Mouse (Mus musculus): ENCODE data around the gene Lrp5. TPM values are rescaled to one million over a fixed set of nuclear protein-coding genes. Genes with fewer than 3 reads are reported as not detected.

Gene Lrp5
- polyA plus RNA-seq, 1 experiment, result 33.8 TPM

DNA sequence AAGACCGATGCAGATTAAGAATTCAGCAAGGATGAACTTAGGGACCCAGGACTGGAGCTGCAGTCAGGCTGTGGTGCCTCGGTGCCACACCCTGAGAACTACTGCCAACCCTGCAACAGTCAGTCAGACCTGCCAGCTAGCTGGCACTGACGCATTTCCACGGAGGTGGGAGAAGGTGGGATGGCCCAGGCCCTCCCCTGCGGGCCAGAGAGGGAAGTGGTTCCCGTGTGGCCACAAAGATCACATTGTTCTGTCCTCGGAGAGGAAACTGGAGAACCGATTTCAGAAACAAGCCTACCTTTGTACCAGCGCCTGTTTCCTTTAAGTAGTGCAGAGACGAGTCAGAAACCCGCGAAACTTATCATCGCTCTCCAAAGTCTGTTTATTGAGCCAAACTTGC is 17.3 kb downstream of the Lrp5 start:
- peaks cover 21% of the 10 kb centered on the region for H3K79me3 ChIP-seq (ENCODE audit: low read depth)
- no peak overlapping the region for H3ac ChIP-seq (ENCODE audit: control insufficient read depth, insufficient read length, low read depth)
- no peak overlapping the region for H3K4me3 ChIP-seq (ENCODE audit: insufficient read depth, poor library complexity, severe bottlenecking)
- no peaks in the 10 kb centered on the region for H3K27me3 ChIP-seq (ENCODE audit: control insufficient read depth, insufficient read depth, insufficient read length)
- H3K79me2 ChIP-seq (ENCODE audit: control insufficient read depth, insufficient read depth), result peaks cover 92% of the 10 kb centered on the region
- peaks cover 9% of the 10 kb centered on the region for H3K36me3 ChIP-seq (ENCODE audit: control insufficient read depth, insufficient read depth)
- TF ChIP-seq FOSL1 (IDR thresholded peaks at IDR 0.05; ENCODE audit: insufficient read depth, low read length, poor library complexity, severe bottlenecking), result no peak
- no peak for TF ChIP-seq MYOD1 (IDR thresholded peaks at IDR 0.05; ENCODE audit: control insufficient read depth, insufficient read length, low read depth)
- TF ChIP-seq USF1 (IDR thresholded peaks at IDR 0.05; ENCODE audit: low read depth), result no peak
- no peak for TF ChIP-seq CEBPB (IDR thresholded peaks at IDR 0.05; ENCODE audit: low read depth)
- no peak for TF ChIP-seq MYOG (IDR thresholded peaks at IDR 0.05; ENCODE audit: control insufficient read depth, extremely low read depth, insufficient read length)
- TF ChIP-seq MAX (IDR thresholded peaks at IDR 0.05), result no peak
- TF ChIP-seq CTCF (IDR thresholded peaks at IDR 0.05; ENCODE audit: control insufficient read depth, insufficient read depth, insufficient read length), result no peak

DNA sequence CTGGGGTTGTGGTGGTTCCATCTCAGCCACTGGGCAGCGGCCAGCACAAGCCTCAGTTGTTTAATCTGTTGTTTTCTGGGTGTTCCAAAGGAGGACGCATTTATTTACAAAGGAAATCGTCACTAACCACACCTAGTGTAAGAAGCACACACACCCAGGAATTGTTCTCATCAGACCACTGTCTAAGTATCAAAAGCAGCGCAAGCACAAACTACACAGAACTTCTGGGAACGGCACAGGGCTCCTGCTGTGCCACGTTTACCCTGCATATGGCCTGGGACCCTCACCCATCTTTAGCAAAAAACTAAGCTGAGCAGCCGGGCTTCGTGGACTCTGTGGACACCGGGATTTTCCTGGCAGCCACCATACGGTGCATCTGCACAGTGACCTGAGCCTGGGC is 17.8 kb downstream of the Lrp5 start:
- Histone ChIP-seq H3K36me3 (ENCODE audit: control insufficient read depth, insufficient read depth) (peaks cover 9% of the 10 kb centered on the region), H3K79me3 (ENCODE audit: low read depth) (peaks cover 18% of the 10 kb centered on the region), H3K79me2 (ENCODE audit: control insufficient read depth, insufficient read depth) (peaks cover 87% of the 10 kb centered on the region), H3K4me3 (ENCODE audit: insufficient read depth, poor library complexity, severe bottlenecking) (no peak overlapping the region), H3K27me3 (ENCODE audit: control insufficient read depth, insufficient read depth, insufficient read length) (no peaks in the 10 kb centered on the region), H3ac (ENCODE audit: control insufficient read depth, insufficient read length, low read depth) (no peak overlapping the region)
- no peak for TF ChIP-seq CEBPB (IDR thresholded peaks at IDR 0.05; ENCODE audit: low read depth)
- no peak for TF ChIP-seq FOSL1 (IDR thresholded peaks at IDR 0.05; ENCODE audit: insufficient read depth, low read length, poor library complexity, severe bottlenecking)
- TF ChIP-seq CTCF (IDR thresholded peaks at IDR 0.05; ENCODE audit: control insufficient read depth, insufficient read depth, insufficient read length), result no peak
- no peak for TF ChIP-seq MYOG (IDR thresholded peaks at IDR 0.05; ENCODE audit: control insufficient read depth, extremely low read depth, insufficient read length)
- no peak for TF ChIP-seq MAX (IDR thresholded peaks at IDR 0.05)
- TF ChIP-seq USF1 (IDR thresholded peaks at IDR 0.05; ENCODE audit: low read depth), result no peak
- TF ChIP-seq MYOD1 (IDR thresholded peaks at IDR 0.05; ENCODE audit: control insufficient read depth, insufficient read length, low read depth), result no peak

DNA sequence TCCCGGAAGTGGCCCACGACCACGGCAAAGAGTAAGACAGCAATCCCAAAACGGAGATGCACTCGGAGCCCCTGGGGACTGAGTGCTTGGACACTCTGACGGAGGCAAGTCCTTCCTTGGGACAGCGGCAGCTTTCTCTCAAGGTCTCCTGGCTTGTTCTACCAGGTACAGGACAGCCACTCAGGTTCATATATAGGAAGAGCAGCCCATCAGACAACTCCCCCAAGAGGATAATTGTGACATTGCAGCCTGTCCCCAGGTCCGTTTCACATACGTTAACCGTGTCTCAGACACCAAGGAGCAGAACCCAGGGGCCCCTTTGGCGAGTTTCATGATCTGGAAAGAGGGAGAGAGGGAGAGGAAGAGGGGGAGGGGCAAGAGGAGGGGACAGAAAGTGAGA is 18.4 kb downstream of the Lrp5 start:
- peaks cover 81% of the 10 kb centered on the region for H3K79me2 ChIP-seq (ENCODE audit: control insufficient read depth, insufficient read depth)
- no peak overlapping the region for H3K4me3 ChIP-seq (ENCODE audit: insufficient read depth, poor library complexity, severe bottlenecking)
- H3K27me3 ChIP-seq (ENCODE audit: control insufficient read depth, insufficient read depth, insufficient read length), result no peaks in the 10 kb centered on the region
- H3K36me3 ChIP-seq (ENCODE audit: control insufficient read depth, insufficient read depth), result peaks cover 8% of the 10 kb centered on the region
- no peak overlapping the region for H3ac ChIP-seq (ENCODE audit: control insufficient read depth, insufficient read length, low read depth)
- TF ChIP-seq MYOG (IDR thresholded peaks at IDR 0.05; ENCODE audit: control insufficient read depth, extremely low read depth, insufficient read length) (no peak), CEBPB (IDR thresholded peaks at IDR 0.05; ENCODE audit: low read depth) (no peak), FOSL1 (IDR thresholded peaks at IDR 0.05; ENCODE audit: insufficient read depth, low read length, poor library complexity, severe bottlenecking) (no peak), USF1 (IDR thresholded peaks at IDR 0.05; ENCODE audit: low read depth) (no peak), MYOD1 (IDR thresholded peaks at IDR 0.05; ENCODE audit: control insufficient read depth, insufficient read length, low read depth) (no peak), MAX (IDR thresholded peaks at IDR 0.05) (no peak), CTCF (IDR thresholded peaks at IDR 0.05; ENCODE audit: control insufficient read depth, insufficient read depth, insufficient read length) (no peak)
- peaks cover 15% of the 10 kb centered on the region for H3K79me3 ChIP-seq (ENCODE audit: low read depth)

DNA sequence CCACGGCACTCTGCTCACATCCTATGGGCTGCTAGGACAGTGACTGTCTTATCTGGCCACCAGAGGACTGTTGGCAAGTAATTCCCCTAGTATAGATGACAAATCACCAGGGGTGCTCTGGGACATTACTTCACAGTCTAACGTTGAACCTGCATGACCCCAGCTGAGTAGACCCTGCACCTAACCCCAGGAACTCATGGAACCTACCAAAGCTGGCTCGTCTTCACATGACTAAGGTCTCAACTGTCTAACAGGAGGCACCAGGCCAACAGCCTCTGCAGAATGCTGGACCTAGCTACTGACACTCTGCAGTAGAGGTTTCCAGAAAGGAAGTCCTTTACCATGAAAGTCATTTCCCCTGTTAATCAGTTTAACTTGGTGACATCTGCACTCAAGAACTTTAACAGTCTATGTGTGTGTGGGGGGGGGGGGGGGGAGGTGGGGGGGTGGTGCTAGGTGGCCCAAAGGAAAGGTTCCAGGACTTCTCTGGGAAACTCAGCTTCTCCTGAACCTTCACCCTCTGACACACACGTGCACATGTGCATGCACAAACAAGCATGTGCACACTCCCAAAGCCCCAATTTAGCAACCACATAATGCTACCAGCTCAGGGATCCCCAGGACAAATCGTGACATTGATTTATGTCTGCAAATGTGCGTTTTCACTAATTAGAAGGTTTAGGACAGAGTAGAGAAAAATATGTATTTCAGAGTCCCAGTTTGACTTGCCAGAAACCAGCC is 19.0 kb downstream of the Lrp5 start:
- H3K36me3 ChIP-seq (ENCODE audit: control insufficient read depth, insufficient read depth), result peaks cover 1% of the 10 kb centered on the region
- peaks cover 74% of the 10 kb centered on the region for H3K79me2 ChIP-seq (ENCODE audit: control insufficient read depth, insufficient read depth)
- H3K4me3 ChIP-seq (ENCODE audit: insufficient read depth, poor library complexity, severe bottlenecking), result no peak overlapping the region
- no peak overlapping the region for H3ac ChIP-seq (ENCODE audit: control insufficient read depth, insufficient read length, low read depth)
- no peaks in the 10 kb centered on the region for H3K27me3 ChIP-seq (ENCODE audit: control insufficient read depth, insufficient read depth, insufficient read length)
- peaks cover 14% of the 10 kb centered on the region for H3K79me3 ChIP-seq (ENCODE audit: low read depth)
- TF ChIP-seq MYOD1 (IDR thresholded peaks at IDR 0.05; ENCODE audit: control insufficient read depth, insufficient read length, low read depth) (no peak), CTCF (IDR thresholded peaks at IDR 0.05; ENCODE audit: control insufficient read depth, insufficient read depth, insufficient read length) (no peak), MYOG (IDR thresholded peaks at IDR 0.05; ENCODE audit: control insufficient read depth, extremely low read depth, insufficient read length) (no peak), MAX (IDR thresholded peaks at IDR 0.05) (no peak), FOSL1 (IDR thresholded peaks at IDR 0.05; ENCODE audit: insufficient read depth, low read length, poor library complexity, severe bottlenecking) (no peak), CEBPB (IDR thresholded peaks at IDR 0.05; ENCODE audit: low read depth) (no peak), USF1 (IDR thresholded peaks at IDR 0.05; ENCODE audit: low read depth) (no peak)

DNA sequence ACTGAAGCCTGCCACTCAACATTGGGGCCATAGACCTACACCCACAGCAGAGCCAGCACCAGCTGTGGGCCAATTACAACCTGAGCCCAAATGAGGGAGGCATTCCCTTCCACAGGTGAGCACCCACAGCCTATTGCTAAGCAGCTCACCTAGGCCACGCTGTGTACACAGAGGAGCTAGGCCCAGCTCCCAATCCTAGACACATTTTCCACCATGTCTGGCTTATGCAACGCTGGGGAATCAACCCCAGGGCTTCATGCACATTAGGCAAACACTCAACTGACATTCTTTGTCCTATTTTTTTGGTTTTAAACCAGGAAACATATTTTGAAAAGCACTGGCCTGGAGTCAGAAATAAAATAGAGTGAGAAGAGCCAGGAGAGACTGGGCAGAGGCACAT is 19.7 kb downstream of the Lrp5 start:
- Histone ChIP-seq H3K4me3 (ENCODE audit: insufficient read depth, poor library complexity, severe bottlenecking) (no peak overlapping the region), H3K27me3 (ENCODE audit: control insufficient read depth, insufficient read depth, insufficient read length) (no peaks in the 10 kb centered on the region), H3K36me3 (ENCODE audit: control insufficient read depth, insufficient read depth) (no peaks in the 10 kb centered on the region), H3K79me2 (ENCODE audit: control insufficient read depth, insufficient read depth) (peaks cover 67% of the 10 kb centered on the region), H3ac (ENCODE audit: control insufficient read depth, insufficient read length, low read depth) (no peak overlapping the region), H3K79me3 (ENCODE audit: low read depth) (peaks cover 9% of the 10 kb centered on the region)
- TF ChIP-seq MYOD1 (IDR thresholded peaks at IDR 0.05; ENCODE audit: control insufficient read depth, insufficient read length, low read depth) (no peak), MAX (IDR thresholded peaks at IDR 0.05) (no peak), CTCF (IDR thresholded peaks at IDR 0.05; ENCODE audit: control insufficient read depth, insufficient read depth, insufficient read length) (no peak), USF1 (IDR thresholded peaks at IDR 0.05; ENCODE audit: low read depth) (no peak), FOSL1 (IDR thresholded peaks at IDR 0.05; ENCODE audit: insufficient read depth, low read length, poor library complexity, severe bottlenecking) (no peak), CEBPB (IDR thresholded peaks at IDR 0.05; ENCODE audit: low read depth) (no peak), MYOG (IDR thresholded peaks at IDR 0.05; ENCODE audit: control insufficient read depth, extremely low read depth, insufficient read length) (no peak)
